Mouse (Mus musculus): ENCODE results near the gene Tspo. TPM values are rescaled to one million over a fixed set of nuclear protein-coding genes. Genes with fewer than 3 reads are reported as not detected.

Tspo gene
- polyA plus RNA-seq, 1 experiment from 2014 or later, result 22.0 TPM

DNA sequence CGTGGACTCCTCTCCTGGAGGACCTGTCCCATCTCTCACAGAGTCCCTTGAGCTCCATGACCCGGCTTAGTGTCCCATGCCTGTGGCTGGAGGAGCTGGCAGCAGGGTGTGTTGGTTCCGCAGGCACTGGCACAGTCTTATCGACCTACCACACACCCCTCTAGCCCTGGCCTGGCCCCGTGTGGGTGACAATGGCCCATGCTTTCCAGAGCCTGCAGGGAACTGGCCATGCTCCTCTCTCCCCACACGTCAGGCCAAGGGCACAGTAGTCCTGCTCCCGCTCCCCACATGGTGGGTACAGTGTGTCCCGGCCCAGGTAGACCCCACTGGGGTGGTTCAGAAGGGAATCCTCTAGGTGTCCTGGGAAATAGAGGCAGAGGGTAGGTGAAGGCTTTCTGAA is 43.3 kb downstream of the Tspo start:
- peaks cover 8% of the 10 kb centered on the region for H3K36me3 ChIP-seq
- no peaks in the 10 kb centered on the region for H3K27me3 ChIP-seq
- no peak overlapping the region for H3K9ac ChIP-seq (replicated peaks)
- H3K9me3 ChIP-seq, result no peaks in the 10 kb centered on the region
- H3K4me3 ChIP-seq, result no peak overlapping the region
- H3K27ac ChIP-seq (replicated peaks), result no peak overlapping the region
- H3K4me2 ChIP-seq (replicated peaks), result no peak overlapping the region
- no peak for ATAC-seq (ENCODE audit: low FRiP score, low read depth)
- 92% methylated on average over 8 of the region's 8 CpGs for WGBS
- no peaks in the 10 kb centered on the region for H3K4me1 ChIP-seq

DNA sequence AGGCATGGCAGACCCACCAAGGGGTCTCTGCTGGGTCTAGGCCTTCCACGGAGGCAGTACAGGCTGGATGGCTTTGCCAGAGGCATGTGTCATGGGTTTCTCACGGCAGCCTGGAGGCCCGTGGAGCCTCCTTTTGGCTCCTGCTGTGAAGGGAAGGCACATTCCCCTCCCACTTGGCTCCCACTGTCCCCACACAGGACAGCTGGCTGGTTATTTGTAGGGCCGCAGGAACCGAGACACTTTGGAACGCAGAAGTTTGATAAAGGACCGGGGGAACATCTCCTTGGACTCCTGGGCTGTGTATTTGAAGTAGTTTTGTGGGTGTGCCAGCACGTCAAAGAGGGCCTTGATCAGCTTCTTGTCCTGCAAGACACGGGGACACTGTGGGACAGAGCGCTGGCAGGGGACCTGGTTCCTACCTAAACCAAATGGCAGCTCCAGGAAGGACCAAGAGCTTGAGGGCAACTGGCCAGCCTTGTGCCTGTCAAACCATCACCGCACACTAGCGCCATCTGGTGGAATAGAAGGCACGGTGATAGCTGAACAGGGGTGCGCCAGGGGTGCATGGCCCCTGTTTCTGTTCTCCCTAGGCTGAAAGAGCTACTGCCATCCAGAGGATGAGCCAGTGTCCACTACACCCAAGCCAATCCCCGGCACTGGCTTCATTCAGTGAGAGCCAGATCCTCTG is 43.9 kb downstream of the Tspo start:
- Histone ChIP-seq H3K4me3 (no peak overlapping the region), H3K27me3 (no peaks in the 10 kb centered on the region), H3K9ac (replicated peaks) (no peak overlapping the region), H3K9me3 (no peaks in the 10 kb centered on the region), H3K4me2 (replicated peaks) (no peak overlapping the region), H3K4me1 (no peaks in the 10 kb centered on the region), H3K36me3 (peaks cover 13% of the 10 kb centered on the region), H3K27ac (replicated peaks) (no peak overlapping the region)
- 51% methylated on average over 15 of the region's 15 CpGs for WGBS
- no peak for ATAC-seq (ENCODE audit: low FRiP score, low read depth)

DNA sequence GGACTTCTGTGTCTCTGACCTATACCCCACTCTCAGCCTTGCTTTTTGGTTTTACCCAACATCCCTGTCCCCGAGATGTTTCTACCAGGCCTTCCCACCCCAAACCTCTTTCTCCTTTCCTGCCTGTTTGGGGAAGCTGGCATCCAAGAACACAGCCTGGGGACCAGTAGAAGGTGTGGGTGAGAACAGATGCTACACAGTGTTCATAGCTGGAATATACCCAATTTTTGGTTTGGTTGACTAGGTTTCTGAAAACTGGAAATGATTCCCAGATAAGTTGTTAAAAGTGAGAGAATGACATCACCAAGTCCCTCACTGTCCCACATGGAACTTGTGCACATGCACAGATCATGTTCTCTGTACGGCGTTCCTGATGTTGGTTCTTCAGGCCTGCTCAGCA is 51.9 kb downstream of the Tspo start:
- Histone ChIP-seq H3K36me3 (peaks cover 67% of the 10 kb centered on the region), H3K27ac (replicated peaks) (no peak overlapping the region), H3K9me3 (no peaks in the 10 kb centered on the region), H3K4me3 (no peak overlapping the region), H3K4me1 (no peaks in the 10 kb centered on the region), H3K4me2 (replicated peaks) (no peak overlapping the region), H3K27me3 (no peaks in the 10 kb centered on the region), H3K9ac (replicated peaks) (no peak overlapping the region)
- ATAC-seq (ENCODE audit: low FRiP score, low read depth), result no peak
- 88% methylated on average over 3 of the region's 3 CpGs for WGBS

Small RNAs within 50 kb of the gene (microRNA-seq; reads per million reads assigned to microRNA genes)
- not detected for gene Gm24575

Other genes with a start within 250 kb of the Tspo start
- 38.8 and 40.0 TPM in 2 replicates for gene Arfgap3, start 213.3 kb upstream of the Tspo start, polyA plus RNA-seq (2016; fragmentation: Nextera tagmentation; extraction: Ambion mirVana)
- 43.1 and 43.6 TPM in 2 replicates for gene Pacsin2, start 99.0 kb upstream of the Tspo start, polyA plus RNA-seq (2016; fragmentation: Nextera tagmentation; extraction: Ambion mirVana)
- 63.2 and 65.9 TPM in 2 replicates for gene Ttll1, start 52.7 kb upstream of the Tspo start, polyA plus RNA-seq (2016; fragmentation: Nextera tagmentation; extraction: Ambion mirVana)
- gene Bik, start 36.7 kb upstream of the Tspo start, polyA plus RNA-seq (2016; fragmentation: Nextera tagmentation; extraction: Ambion mirVana), result 1.9 TPM in 2 replicates
- 40.6 and 45.3 TPM in 2 replicates for gene Mcat, start 195 bp downstream of the Tspo start, polyA plus RNA-seq (2016; fragmentation: Nextera tagmentation; extraction: Ambion mirVana)
- 47.1 and 48.9 TPM in 2 replicates for gene Ttll12, start 31.6 kb downstream of the Tspo start, polyA plus RNA-seq (2016; fragmentation: Nextera tagmentation; extraction: Ambion mirVana)
- gene Scube1, start 161.4 kb downstream of the Tspo start, polyA plus RNA-seq (2016; fragmentation: Nextera tagmentation; extraction: Ambion mirVana), result 24.5 and 30.1 TPM in 2 replicates
- gene Mpped1, start 215.9 kb downstream of the Tspo start, polyA plus RNA-seq (2016; fragmentation: Nextera tagmentation; extraction: Ambion mirVana), result 6.7 and 10.8 TPM in 2 replicates

Data from midbrain, embryonic 12.5 days (tissue).